Mouse (Mus musculus): Measurements from ENCODE around the gene Gpha2. TPM values are rescaled to one million over a fixed set of nuclear protein-coding genes. Genes with fewer than 3 reads are reported as not detected.
A peak's percentile ranks its signal among the peaks of the same experiment; 100 is the strongest.

The Gpha2 gene
- polyA plus RNA-seq, 1 experiment = 0.16 TPM

- Histone ChIP-seq H3K27me3 (replicated peaks; ENCODE audit: control insufficient read depth, insufficient read depth, low read length) (no peaks in the 10 kb centered on the region), H3K4me1 (ENCODE audit: control insufficient read depth, insufficient read depth, low read length) (no peaks in the 10 kb centered on the region), H3K4me3 (ENCODE audit: insufficient read depth, low read depth, low read length) (peak overlapping the region; percentile 74), H3K36me3 (ENCODE audit: control insufficient read depth, insufficient read depth, low read length) (no peaks in the 10 kb centered on the region), H3K27ac (ENCODE audit: insufficient read depth, low read depth, low read length) (no peak overlapping the region)
- WGBS = 59% methylated on average over 11 of the region's 11 CpGs
- DNase-seq = peak; percentile 11
- no peak for TF ChIP-seq CTCF (conservative IDR thresholded peaks at IDR 0.05; ENCODE audit: insufficient read depth, insufficient read length, low read depth, low read length)
- TF ChIP-seq POLR2A (IDR thresholded peaks at IDR 0.05; ENCODE audit: low read depth, low read length) = no peak
Observed at GRCm38 (mm10) chr19:6234337-6235083, 8.3 kb downstream of the Gpha2 start.

DNA sequence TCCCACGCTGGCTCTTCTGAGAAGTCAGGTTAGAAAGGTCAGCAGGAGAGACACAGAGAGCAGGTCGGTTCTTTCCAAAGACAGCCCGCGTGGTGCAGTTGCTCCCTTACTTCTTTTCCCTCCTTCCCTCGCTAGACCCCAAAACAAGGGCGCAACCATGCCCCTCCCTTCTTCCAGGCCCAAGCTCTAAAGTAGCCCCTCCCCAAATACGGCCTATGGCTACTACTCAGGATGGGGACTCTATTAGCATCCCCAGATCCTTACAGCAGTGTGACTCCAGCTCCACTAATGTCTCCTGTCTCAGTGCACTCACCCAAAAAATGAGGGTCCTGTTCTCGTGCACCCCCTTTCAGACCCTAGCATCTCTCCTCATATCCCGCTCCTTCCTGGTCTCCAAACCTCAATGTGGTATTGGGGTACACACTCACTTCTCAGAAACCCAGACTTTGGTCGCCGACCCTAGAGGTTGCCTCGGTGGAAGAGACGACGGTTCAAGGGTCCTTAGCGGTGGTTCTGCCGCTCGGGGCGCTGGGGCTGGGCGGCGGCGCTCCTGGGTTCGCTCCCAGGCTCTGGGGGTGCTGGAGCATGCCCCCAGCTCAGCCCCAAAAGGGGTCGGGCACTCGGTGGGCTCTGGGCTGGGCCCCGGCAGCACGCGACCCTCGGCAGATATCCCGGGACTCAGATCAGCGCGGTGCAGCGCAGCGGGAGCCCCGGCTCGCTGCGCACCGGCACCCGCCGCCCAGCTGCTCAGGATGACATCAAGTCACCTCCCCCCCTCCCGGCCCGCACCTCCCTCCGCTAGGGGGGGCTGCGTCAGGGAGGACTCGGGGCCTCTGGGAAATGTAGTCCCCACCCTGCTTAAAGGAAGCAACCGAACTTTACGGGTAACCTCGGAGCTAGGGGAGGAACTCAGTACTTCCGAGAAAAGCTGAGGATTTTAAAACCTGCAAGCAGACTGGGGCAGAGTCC lies 9.2 kb downstream of the Gpha2 start, which contains the start of gene Ppp2r5b:
Gene Ppp2r5b (minus strand): TSS at position 789 of the 969 bp plus-strand sequence.
- no peaks in the 10 kb centered on the region for H3K4me1 ChIP-seq (ENCODE audit: control insufficient read depth, insufficient read depth, low read length)
- peak; percentile 97 for DNase-seq
- TF ChIP-seq POLR2A (IDR thresholded peaks at IDR 0.05; ENCODE audit: low read depth, low read length) (no peak), CTCF (conservative IDR thresholded peaks at IDR 0.05; ENCODE audit: insufficient read depth, insufficient read length, low read depth, low read length) (peak; percentile 36; the same call in 1 of the 2 replicates)
- peak within 1 kb of the TSS; percentile 74 for H3K4me3 ChIP-seq (ENCODE audit: insufficient read depth, low read depth, low read length)
- peak within 1 kb of the TSS; percentile 99 for H3K27ac ChIP-seq (ENCODE audit: insufficient read depth, low read depth, low read length)
- no peaks in the 10 kb centered on the region for H3K36me3 ChIP-seq (ENCODE audit: control insufficient read depth, insufficient read depth, low read length)
- no peaks in the 10 kb centered on the region for H3K27me3 ChIP-seq (replicated peaks; ENCODE audit: control insufficient read depth, insufficient read depth, low read length)
- 3% methylated on average over 48 of the region's 48 CpGs for WGBS

- no peak for TF ChIP-seq POLR2A (IDR thresholded peaks at IDR 0.05; ENCODE audit: low read depth, low read length)
- TF ChIP-seq CTCF (conservative IDR thresholded peaks at IDR 0.05; ENCODE audit: insufficient read depth, insufficient read length, low read depth, low read length) = no peak
- no peaks in the 10 kb centered on the region for H3K36me3 ChIP-seq (ENCODE audit: control insufficient read depth, insufficient read depth, low read length)
- 0% methylated on average over 9 of the region's 9 CpGs for WGBS
- no peaks in the 10 kb centered on the region for H3K4me1 ChIP-seq (ENCODE audit: control insufficient read depth, insufficient read depth, low read length)
- no peaks in the 10 kb centered on the region for H3K27me3 ChIP-seq (replicated peaks; ENCODE audit: control insufficient read depth, insufficient read depth, low read length)
- DNase-seq = peak; percentile 96
- H3K27ac ChIP-seq (ENCODE audit: insufficient read depth, low read depth, low read length) = peak overlapping the region; percentile 99
- H3K4me3 ChIP-seq (ENCODE audit: insufficient read depth, low read depth, low read length) = peak overlapping the region; percentile 74
Observed at GRCm38 (mm10) chr19:6236053-6236441, 9.9 kb downstream of the Gpha2 start.

DNA sequence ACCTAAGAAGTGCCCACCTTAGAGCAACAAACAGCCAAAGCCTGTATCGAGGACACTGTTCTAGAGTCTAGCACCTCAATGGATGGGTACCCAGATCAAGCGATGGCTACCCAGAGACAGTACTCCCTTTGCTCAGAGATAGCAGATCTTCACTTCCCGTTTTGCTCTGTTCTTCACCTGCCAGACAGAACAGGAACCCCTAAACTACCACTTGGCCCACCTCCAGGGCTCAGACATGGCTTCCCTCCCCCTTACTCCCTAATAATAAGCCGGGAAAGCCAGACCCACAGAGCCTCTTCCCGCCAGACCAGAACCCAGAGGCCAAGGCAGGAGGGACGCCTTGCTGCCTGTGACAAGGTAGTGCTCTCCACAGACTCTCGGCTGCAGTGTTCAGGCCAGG lies 10.7 kb downstream of the Gpha2 start:
- no peaks in the 10 kb centered on the region for H3K27me3 ChIP-seq (replicated peaks; ENCODE audit: control insufficient read depth, insufficient read depth, low read length)
- no peak for TF ChIP-seq POLR2A (IDR thresholded peaks at IDR 0.05; ENCODE audit: low read depth, low read length)
- TF ChIP-seq CTCF (conservative IDR thresholded peaks at IDR 0.05; ENCODE audit: insufficient read depth, insufficient read length, low read depth, low read length) = no peak
- H3K27ac ChIP-seq (ENCODE audit: insufficient read depth, low read depth, low read length) = no peak overlapping the region
- H3K4me3 ChIP-seq (ENCODE audit: insufficient read depth, low read depth, low read length) = no peak overlapping the region
- WGBS = 77% methylated on average over 7 of the region's 7 CpGs
- H3K4me1 ChIP-seq (ENCODE audit: control insufficient read depth, insufficient read depth, low read length) = no peaks in the 10 kb centered on the region
- no peak for DNase-seq
- no peaks in the 10 kb centered on the region for H3K36me3 ChIP-seq (ENCODE audit: control insufficient read depth, insufficient read depth, low read length)

- Histone ChIP-seq H3K27ac (ENCODE audit: insufficient read depth, low read depth, low read length) (no peak overlapping the region), H3K27me3 (replicated peaks; ENCODE audit: control insufficient read depth, insufficient read depth, low read length) (no peaks in the 10 kb centered on the region), H3K4me1 (ENCODE audit: control insufficient read depth, insufficient read depth, low read length) (peaks cover 3% of the 10 kb centered on the region; the same call in 1 of the 2 replicates), H3K4me3 (ENCODE audit: insufficient read depth, low read depth, low read length) (no peak overlapping the region), H3K36me3 (ENCODE audit: control insufficient read depth, insufficient read depth, low read length) (no peaks in the 10 kb centered on the region)
- TF ChIP-seq CTCF (conservative IDR thresholded peaks at IDR 0.05; ENCODE audit: insufficient read depth, insufficient read length, low read depth, low read length) (no peak), POLR2A (IDR thresholded peaks at IDR 0.05; ENCODE audit: low read depth, low read length) (no peak)
- no peak for DNase-seq
Observed at GRCm38 (mm10) chr19:6238740-6239139, 12.6 kb downstream of the Gpha2 start.

DNA sequence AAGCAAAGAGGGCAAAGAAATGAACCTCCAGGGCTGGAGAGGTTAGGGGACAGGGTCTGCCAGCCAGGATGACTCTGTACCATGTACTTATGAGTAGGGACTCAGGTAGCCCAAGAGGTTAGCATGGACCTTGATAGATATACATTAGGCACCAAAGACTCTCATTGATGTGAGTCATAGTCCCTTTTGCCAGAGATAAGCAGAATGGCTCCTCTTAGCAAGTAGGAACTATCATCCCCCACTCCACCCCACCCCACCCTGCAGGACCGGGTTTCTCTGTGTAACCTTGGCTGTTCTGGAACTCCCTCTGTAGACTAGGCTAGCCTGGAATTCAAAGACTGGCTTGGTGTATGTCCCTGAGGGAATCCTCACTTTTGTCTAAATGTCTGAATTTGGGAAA lies 14.0 kb downstream of the Gpha2 start:
- Histone ChIP-seq H3K27ac (ENCODE audit: insufficient read depth, low read depth, low read length) (no peak overlapping the region), H3K36me3 (ENCODE audit: control insufficient read depth, insufficient read depth, low read length) (no peaks in the 10 kb centered on the region), H3K4me3 (ENCODE audit: insufficient read depth, low read depth, low read length) (no peak overlapping the region), H3K4me1 (ENCODE audit: control insufficient read depth, insufficient read depth, low read length) (peaks cover 3% of the 10 kb centered on the region; the same call in 1 of the 2 replicates), H3K27me3 (replicated peaks; ENCODE audit: control insufficient read depth, insufficient read depth, low read length) (no peaks in the 10 kb centered on the region)
- TF ChIP-seq CTCF (conservative IDR thresholded peaks at IDR 0.05; ENCODE audit: insufficient read depth, insufficient read length, low read depth, low read length) (no peak), POLR2A (IDR thresholded peaks at IDR 0.05; ENCODE audit: low read depth, low read length) (no peak)
- no peak for DNase-seq
- WGBS = 83% methylated on average over 1 of the region's 1 CpGs
